Mouse (Mus musculus): ENCODE data around the gene Ccnd1. TPM values are rescaled to one million over a fixed set of nuclear protein-coding genes. Genes with fewer than 3 reads are reported as not detected.
A peak's percentile ranks its signal among the peaks of the same experiment; 100 is the strongest.

Gene Ccnd1
- 71.3 and 100 TPM in 2 replicates for polyA plus RNA-seq (2014; fragmentation: Nextera tagmentation; extraction: Ambion mirVana)

- 0 out of 2 replicates have a peak, but pooled peaks cover 3% of the 10 kb centered on the region for H3K27me3 ChIP-seq (ENCODE audit: control insufficient read depth, insufficient read depth, low read length)
- H3K9me3 ChIP-seq (replicated peaks; ENCODE audit: control insufficient read depth, low read length): no peaks in the 10 kb centered on the region
- WGBS (ENCODE audit: insufficient replicate concordance): under 1% methylated on average over 41 of the region's 45 CpGs
- peak within 1 kb of the TSS; percentile 97 for H3K27ac ChIP-seq (ENCODE audit: low read depth, low read length)
- peaks cover 19% of the 10 kb centered on the region for H3K36me3 ChIP-seq (ENCODE audit: control insufficient read depth, insufficient read depth, low read length)
- peaks cover 19% of the 10 kb centered on the region for H3K4me1 ChIP-seq (ENCODE audit: control insufficient read depth, insufficient read depth, low read length)
- ATAC-seq (replicated peaks; ENCODE audit: insufficient number of reproducible peaks, low FRiP score, low TSS enrichment): peak; percentile 57
- peak within 1 kb of the TSS; percentile 98 for H3K4me2 ChIP-seq
- peak within 1 kb of the TSS; percentile 96 for H3K9ac ChIP-seq (ENCODE audit: low read depth, low read length)
- H3K4me3 ChIP-seq (ENCODE audit: low read depth, low read length): peak within 1 kb of the TSS; percentile 79
These were observed at the start of gene Ccnd1 for GRCm38 (mm10) chr7:144939344-144940002. TSS of gene Ccnd1 (minus strand) at chr7:144939925.

- 52% methylated on average over 3 of the region's 3 CpGs for WGBS (ENCODE audit: insufficient replicate concordance)
- Histone ChIP-seq H3K9me3 (replicated peaks; ENCODE audit: control insufficient read depth, low read length) (no peaks in the 10 kb centered on the region), H3K9ac (ENCODE audit: low read depth, low read length) (no peak overlapping the region)
These were observed 49.1 kb upstream of the Ccnd1 start for GRCm38 (mm10) chr7:144988856-144989255.

GRCm38 (mm10) chr7:144985100-144985499 is 45.4 kb upstream of the Ccnd1 start:
- Histone ChIP-seq H3K27me3 (ENCODE audit: control insufficient read depth, insufficient read depth, low read length) (no peaks in the 10 kb centered on the region), H3K4me2 (no peak overlapping the region), H3K36me3 (ENCODE audit: control insufficient read depth, insufficient read depth, low read length) (no peaks in the 10 kb centered on the region), H3K9me3 (replicated peaks; ENCODE audit: control insufficient read depth, low read length) (no peaks in the 10 kb centered on the region), H3K9ac (ENCODE audit: low read depth, low read length) (no peak overlapping the region), H3K4me3 (ENCODE audit: low read depth, low read length) (no peak overlapping the region), H3K4me1 (ENCODE audit: control insufficient read depth, insufficient read depth, low read length) (no peaks in the 10 kb centered on the region), H3K27ac (ENCODE audit: low read depth, low read length) (no peak overlapping the region)
- ATAC-seq (replicated peaks; ENCODE audit: insufficient number of reproducible peaks, low FRiP score, low TSS enrichment): no peak
- 63% methylated on average over 1 of the region's 1 CpGs for WGBS (ENCODE audit: insufficient replicate concordance)

More at GRCm38 (mm10) chr7:144988856-144989255, 49.1 kb upstream of the Ccnd1 start:
- H3K27me3 ChIP-seq (ENCODE audit: control insufficient read depth, insufficient read depth, low read length): no peaks in the 10 kb centered on the region
- no peak overlapping the region for H3K4me2 ChIP-seq
- no peaks in the 10 kb centered on the region for H3K36me3 ChIP-seq (ENCODE audit: control insufficient read depth, insufficient read depth, low read length)
- no peak for ATAC-seq (replicated peaks; ENCODE audit: insufficient number of reproducible peaks, low FRiP score, low TSS enrichment)
- H3K4me3 ChIP-seq (ENCODE audit: low read depth, low read length): no peak overlapping the region
- H3K4me1 ChIP-seq (ENCODE audit: control insufficient read depth, insufficient read depth, low read length): no peaks in the 10 kb centered on the region
- no peak overlapping the region for H3K27ac ChIP-seq (ENCODE audit: low read depth, low read length)

- Histone ChIP-seq H3K9ac (ENCODE audit: low read depth, low read length) (no peak overlapping the region), H3K27ac (ENCODE audit: low read depth, low read length) (no peak overlapping the region), H3K36me3 (ENCODE audit: control insufficient read depth, insufficient read depth, low read length) (no peaks in the 10 kb centered on the region), H3K9me3 (replicated peaks; ENCODE audit: control insufficient read depth, low read length) (no peaks in the 10 kb centered on the region), H3K27me3 (ENCODE audit: control insufficient read depth, insufficient read depth, low read length) (no peaks in the 10 kb centered on the region), H3K4me2 (no peak overlapping the region), H3K4me1 (ENCODE audit: control insufficient read depth, insufficient read depth, low read length) (no peaks in the 10 kb centered on the region), H3K4me3 (ENCODE audit: low read depth, low read length) (no peak overlapping the region)
- WGBS (ENCODE audit: insufficient replicate concordance): 81% methylated on average over 6 of the region's 6 CpGs
- ATAC-seq (replicated peaks; ENCODE audit: insufficient number of reproducible peaks, low FRiP score, low TSS enrichment): no peak
These were observed 42.8 kb upstream of the Ccnd1 start for GRCm38 (mm10) chr7:144982358-144983110.

GRCm38 (mm10) chr7:144981426-144982079 is 41.8 kb upstream of the Ccnd1 start:
- 73% methylated on average over 8 of the region's 8 CpGs for WGBS (ENCODE audit: insufficient replicate concordance)
- no peak for ATAC-seq (replicated peaks; ENCODE audit: insufficient number of reproducible peaks, low FRiP score, low TSS enrichment)

GRCm38 (mm10) chr7:144979814-144980213 is 40.1 kb upstream of the Ccnd1 start:
- no peak for ATAC-seq (replicated peaks; ENCODE audit: insufficient number of reproducible peaks, low FRiP score, low TSS enrichment)
- Histone ChIP-seq H3K36me3 (ENCODE audit: control insufficient read depth, insufficient read depth, low read length) (no peaks in the 10 kb centered on the region), H3K4me2 (no peak overlapping the region), H3K27ac (ENCODE audit: low read depth, low read length) (no peak overlapping the region), H3K9me3 (replicated peaks; ENCODE audit: control insufficient read depth, low read length) (no peaks in the 10 kb centered on the region), H3K27me3 (ENCODE audit: control insufficient read depth, insufficient read depth, low read length) (no peaks in the 10 kb centered on the region), H3K4me1 (ENCODE audit: control insufficient read depth, insufficient read depth, low read length) (no peaks in the 10 kb centered on the region), H3K9ac (ENCODE audit: low read depth, low read length) (no peak overlapping the region), H3K4me3 (ENCODE audit: low read depth, low read length) (no peak overlapping the region)
- WGBS (ENCODE audit: insufficient replicate concordance): 66% methylated on average over 5 of the region's 5 CpGs

More at GRCm38 (mm10) chr7:144981426-144982079, 41.8 kb upstream of the Ccnd1 start:
- no peaks in the 10 kb centered on the region for H3K4me1 ChIP-seq (ENCODE audit: control insufficient read depth, insufficient read depth, low read length)
- no peak overlapping the region for H3K27ac ChIP-seq (ENCODE audit: low read depth, low read length)
- H3K9ac ChIP-seq (ENCODE audit: low read depth, low read length): no peak overlapping the region
- no peak overlapping the region for H3K4me3 ChIP-seq (ENCODE audit: low read depth, low read length)
- no peak overlapping the region for H3K4me2 ChIP-seq
- H3K9me3 ChIP-seq (replicated peaks; ENCODE audit: control insufficient read depth, low read length): no peaks in the 10 kb centered on the region
- no peaks in the 10 kb centered on the region for H3K27me3 ChIP-seq (ENCODE audit: control insufficient read depth, insufficient read depth, low read length)
- H3K36me3 ChIP-seq (ENCODE audit: control insufficient read depth, insufficient read depth, low read length): no peaks in the 10 kb centered on the region

- no peaks in the 10 kb centered on the region for H3K9me3 ChIP-seq (replicated peaks; ENCODE audit: control insufficient read depth, low read length)
- no peaks in the 10 kb centered on the region for H3K27me3 ChIP-seq (ENCODE audit: control insufficient read depth, insufficient read depth, low read length)
- no peak overlapping the region for H3K4me3 ChIP-seq (ENCODE audit: low read depth, low read length)
- 65% methylated on average over 2 of the region's 2 CpGs for WGBS (ENCODE audit: insufficient replicate concordance)
- no peak overlapping the region for H3K9ac ChIP-seq (ENCODE audit: low read depth, low read length)
- H3K36me3 ChIP-seq (ENCODE audit: control insufficient read depth, insufficient read depth, low read length): no peaks in the 10 kb centered on the region
- no peak for ATAC-seq (replicated peaks; ENCODE audit: insufficient number of reproducible peaks, low FRiP score, low TSS enrichment)
- H3K4me2 ChIP-seq: no peak overlapping the region
- H3K4me1 ChIP-seq (ENCODE audit: control insufficient read depth, insufficient read depth, low read length): no peaks in the 10 kb centered on the region
- no peak overlapping the region for H3K27ac ChIP-seq (ENCODE audit: low read depth, low read length)
These were observed 37.4 kb upstream of the Ccnd1 start for GRCm38 (mm10) chr7:144977121-144977520.

- no peak overlapping the region for H3K27ac ChIP-seq (ENCODE audit: low read depth, low read length)
- H3K4me1 ChIP-seq (ENCODE audit: control insufficient read depth, insufficient read depth, low read length): no peaks in the 10 kb centered on the region
- no peaks in the 10 kb centered on the region for H3K36me3 ChIP-seq (ENCODE audit: control insufficient read depth, insufficient read depth, low read length)
- no peaks in the 10 kb centered on the region; the same call in 1 of the 2 replicates for H3K27me3 ChIP-seq (ENCODE audit: control insufficient read depth, insufficient read depth, low read length)
- no peak overlapping the region for H3K4me3 ChIP-seq (ENCODE audit: low read depth, low read length)
- no peak overlapping the region for H3K4me2 ChIP-seq
- 62% methylated on average over 8 of the region's 8 CpGs for WGBS (ENCODE audit: insufficient replicate concordance)
- no peak for ATAC-seq (replicated peaks; ENCODE audit: insufficient number of reproducible peaks, low FRiP score, low TSS enrichment)
- no peak overlapping the region for H3K9ac ChIP-seq (ENCODE audit: low read depth, low read length)
- no peaks in the 10 kb centered on the region for H3K9me3 ChIP-seq (replicated peaks; ENCODE audit: control insufficient read depth, low read length)
These were observed 33.7 kb upstream of the Ccnd1 start for GRCm38 (mm10) chr7:144973461-144973860.

Measured in heart, embryonic 11.5 days (tissue).